ENCODE assay signal across 8 mouse cellular contexts in genomic region chr4:149710510-149710909, GRCm38 (mm10). TPM values are rescaled to one million over a fixed set of nuclear protein-coding genes. Genes with fewer than 3 reads are reported as not detected.
A peak's percentile ranks its signal among the peaks of the same experiment; 100 is the strongest.
DNase-seq lines count a peak whose midpoint lies in the region; ATAC-seq and TF ChIP-seq lines count a peak whose summit lies in the region.

No protein-coding gene starts in this region.

- no peak overlapping the region for H3ac ChIP-seq in C2C12 (ENCODE audit: control insufficient read depth, insufficient read length, low read depth)

- no peak overlapping the region for H3K9ac ChIP-seq in liver, postnatal 0 days (replicated peaks)

- H3K27me3 ChIP-seq in C2C12 (ENCODE audit: control insufficient read depth, insufficient read depth, insufficient read length): no peaks in the 10 kb centered on the region
- H3K27me3 ChIP-seq in liver, postnatal 0 days (ENCODE audit: insufficient read depth, low read length): no peaks in the 10 kb centered on the region

- H3K4me3 ChIP-seq in C2C12 (ENCODE audit: insufficient read depth, poor library complexity, severe bottlenecking): no peak overlapping the region
- H3K4me3 ChIP-seq in liver, postnatal 0 days (ENCODE audit: low read depth, low read length): no peak overlapping the region

- no peak overlapping the region for H3K4me2 ChIP-seq in liver, postnatal 0 days (ENCODE audit: low read depth, low read length)

- no peaks in the 10 kb centered on the region for H3K9me3 ChIP-seq in liver, postnatal 0 days (ENCODE audit: low read length)

- DNase-seq in 3T3-L1 (ENCODE audit: low read depth, low spot score): peak; percentile 89
- peak; percentile 87 for DNase-seq in brain, adult 2 months (ENCODE audit: low read depth, low spot score)
- peak; percentile 53 for DNase-seq in kidney, adult 18-20 months
- DNase-seq in liver, postnatal 0 days: peak; percentile 69
- DNase-seq in testis, postnatal 14 days (ENCODE audit: low spot score): no peak

- H3K27ac ChIP-seq in liver, postnatal 0 days (ENCODE audit: low read depth): no peak overlapping the region

- no peaks in the 10 kb centered on the region for H3K4me1 ChIP-seq in liver, postnatal 0 days (ENCODE audit: insufficient read depth)

- peak; percentile 95 for ATAC-seq in granulocyte monocyte progenitor cell, adult 5-6 weeks (replicated peaks; ENCODE audit: poor library complexity, severe bottlenecking)
- peak; percentile 74 for ATAC-seq in liver, postnatal 0 days
- ATAC-seq in neutrophil, adult 5-6 weeks (ENCODE audit: extremely low read depth, insufficient number of reproducible peaks, low FRiP score, poor library complexity, severe bottlenecking): peak; percentile 97

- TF ChIP-seq EP300 in liver, postnatal 0 days (IDR thresholded peaks at IDR 0.05; ENCODE audit: low read depth): no peak

- no peaks in the 10 kb centered on the region for H3K79me2 ChIP-seq in C2C12 (ENCODE audit: control insufficient read depth, insufficient read depth)

- H3K36me3 ChIP-seq in C2C12 (ENCODE audit: control insufficient read depth, insufficient read depth): no peaks in the 10 kb centered on the region
- no peaks in the 10 kb centered on the region for H3K36me3 ChIP-seq in liver, postnatal 0 days (replicated peaks; ENCODE audit: insufficient read depth, low read length)

- peak; percentile 49 for TF ChIP-seq CTCF in C2C12 (IDR thresholded peaks at IDR 0.05; ENCODE audit: control insufficient read depth, insufficient read depth, insufficient read length)
- peak; percentile 92 for TF ChIP-seq CTCF in liver, postnatal 0 days (IDR thresholded peaks at IDR 0.05; ENCODE audit: low read depth)

- H3K79me3 ChIP-seq in C2C12 (ENCODE audit: low read depth): no peaks in the 10 kb centered on the region

- 13% methylated on average over 5 of the region's 5 CpGs for WGBS in liver, postnatal 0 days (ENCODE audit: insufficient replicate concordance)

TF ChIP-seq in C2C12, 6 proteins besides CTCF, POLR2A, EP300 and RAD21:
- TF ChIP-seq FOSL1 (IDR thresholded peaks at IDR 0.05; ENCODE audit: insufficient read depth, low read length, poor library complexity, severe bottlenecking) (no peak), MYOD1 (IDR thresholded peaks at IDR 0.05; ENCODE audit: control insufficient read depth, insufficient read length, low read depth) (no peak), CEBPB (IDR thresholded peaks at IDR 0.05; ENCODE audit: low read depth) (no peak), USF1 (IDR thresholded peaks at IDR 0.05; ENCODE audit: low read depth) (no peak), MAX (IDR thresholded peaks at IDR 0.05) (no peak), MYOG (IDR thresholded peaks at IDR 0.05; ENCODE audit: control insufficient read depth, extremely low read depth, insufficient read length) (no peak)

RNA-seq across cellular contexts. Expression of gene Pik3cd, which starts 8.1 kb away (rescaled TPM):
- 1.5 TPM for polyA plus RNA-seq in C2C12 (2012; fragmentation: generic; extraction: Trizol)
- total RNA-seq in granulocyte monocyte progenitor cell, adult 5-6 weeks (2014; fragmentation: Nextera tagmentation): 72.9 and 80.4 TPM in 2 replicates
- 64.5 and 81.6 TPM in 2 replicates for total RNA-seq in granulocyte monocyte progenitor cell, adult 5-6 weeks (2017)
- 4.9 and 7.8 TPM in 2 replicates for polyA plus RNA-seq in liver, postnatal 0 days (2015; fragmentation: Nextera tagmentation; extraction: Ambion mirVana)
- 255 and 290 TPM in 2 replicates for total RNA-seq in neutrophil, adult 5-6 weeks (2017)

RNA-seq across cellular contexts. Expression of gene Tmem201, which starts 27.3 kb away (rescaled TPM):
- 27.7 TPM for polyA plus RNA-seq in C2C12 (2012; fragmentation: generic; extraction: Trizol)
- 14.0 and 17.6 TPM in 2 replicates for total RNA-seq in granulocyte monocyte progenitor cell, adult 5-6 weeks (2014; fragmentation: Nextera tagmentation)
- 7.1 and 7.5 TPM in 2 replicates for total RNA-seq in granulocyte monocyte progenitor cell, adult 5-6 weeks (2017)
- 5.1 and 5.8 TPM in 2 replicates for polyA plus RNA-seq in liver, postnatal 0 days (2015; fragmentation: Nextera tagmentation; extraction: Ambion mirVana)
- total RNA-seq in neutrophil, adult 5-6 weeks (2017): 5.8 and 6.6 TPM in 2 replicates
